Mouse (Mus musculus) embryo, embryonic 9.5 days (tissue): ENCODE measurements at regions not wholly inside any gene's neighbourhood (a gene's known extent, or its start where the extent isn't known, plus 50 kb on each side); places are given as distances from the start of the nearest gene placed in this dataset.

ENCODE experiments used
- DNase-seq: peaks from one replicate; pipeline ENCODE4 v3.0.0-alpha.2; 2017; ENCODE audit errors: extremely low spot score

DNA sequence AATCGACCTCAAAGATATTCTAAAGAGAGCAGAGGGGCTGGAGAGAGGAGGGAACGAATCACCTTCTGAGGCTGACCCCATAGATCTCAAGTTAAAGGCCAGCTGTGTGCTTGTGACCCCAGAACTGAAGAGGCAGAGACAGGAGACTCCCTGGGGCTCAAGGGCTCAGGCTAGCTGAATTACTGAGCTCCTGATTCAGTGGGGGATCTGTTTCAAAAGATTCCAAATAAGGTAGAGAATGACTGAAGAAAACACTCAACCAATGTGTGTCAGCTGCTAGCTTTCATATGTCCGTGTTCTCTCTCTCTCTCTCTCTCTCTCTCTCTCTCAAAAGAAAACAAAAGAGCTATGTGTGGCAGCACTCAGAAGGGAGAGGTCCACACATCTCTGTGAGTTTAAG, 70.0 kb upstream of the Gli2 start:
- no peak for DNase-seq

DNA sequence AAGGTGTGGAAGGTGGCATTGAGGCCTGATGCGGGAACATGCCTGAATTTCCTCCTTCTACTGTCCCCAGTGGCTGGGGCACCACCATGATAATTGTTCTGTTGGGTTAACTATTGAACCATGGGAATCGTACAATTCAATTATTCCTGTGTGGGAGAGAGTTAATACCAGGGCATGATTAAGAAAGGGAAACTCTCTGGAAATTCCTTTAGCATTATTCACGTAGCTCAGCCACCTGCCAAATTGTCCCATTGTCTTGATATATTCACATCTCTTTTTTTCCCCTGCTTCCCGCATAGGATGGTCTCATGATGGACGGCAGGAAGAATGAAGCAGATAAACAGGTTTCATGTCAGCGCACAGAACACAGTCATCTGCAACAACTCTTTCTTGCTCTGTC, 69.6 kb upstream of the Gli2 start:
- no peak for DNase-seq

GRCm38 (mm10) chr1:119119863-119120569, 66.6 kb upstream of the Gli2 start:
- DNase-seq = peak; percentile 15

DNA sequence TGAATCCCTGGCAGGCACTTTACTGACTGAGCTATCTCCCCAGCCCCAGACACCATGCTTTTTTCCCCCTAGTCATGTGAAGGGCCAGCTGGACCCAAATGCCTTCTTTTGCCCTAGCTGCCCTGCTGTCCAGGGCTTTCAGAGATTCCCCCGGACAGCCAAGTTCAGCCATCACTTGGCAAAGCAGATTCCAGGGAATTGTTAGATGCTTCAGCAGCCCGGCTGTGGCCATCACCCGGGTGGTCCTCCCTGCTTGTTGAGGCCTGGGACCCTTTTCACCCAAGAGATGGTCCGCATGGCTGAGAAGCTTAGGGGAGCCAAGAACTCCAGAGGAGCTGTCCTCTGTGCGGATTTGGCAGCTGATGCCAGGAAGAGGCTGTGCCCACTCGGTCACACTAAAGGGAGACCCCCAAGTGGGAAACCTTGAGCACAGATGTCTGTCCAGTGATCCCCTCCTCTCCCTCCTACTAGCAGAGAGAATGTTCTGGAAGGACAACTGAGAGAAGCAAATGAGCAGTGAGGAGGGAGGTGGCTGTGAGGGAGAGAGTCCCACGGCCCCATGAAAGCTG, 61.8 kb upstream of the Gli2 start:
- DNase-seq = no peak

DNA sequence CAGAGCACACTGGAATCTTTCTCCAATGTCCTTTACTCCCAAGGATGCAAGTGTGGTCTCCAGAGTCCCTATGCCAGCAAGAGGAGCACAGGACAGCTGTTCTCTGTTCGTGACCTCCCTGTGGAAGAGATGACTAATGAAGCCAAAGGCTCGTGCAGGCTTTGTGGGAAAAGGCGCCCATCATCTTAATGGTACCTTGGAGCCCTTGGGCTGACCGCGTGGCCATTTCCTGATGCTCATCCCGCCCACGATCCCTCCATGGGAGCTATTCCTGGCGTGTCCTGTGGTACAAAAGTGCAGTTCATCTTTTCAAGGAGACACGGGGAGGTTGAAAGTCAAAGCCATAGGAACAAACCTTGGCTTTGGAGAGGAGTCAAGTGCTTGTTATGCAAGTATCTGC, 55.2 kb upstream of the Gli2 start:
- DNase-seq = no peak

DNA sequence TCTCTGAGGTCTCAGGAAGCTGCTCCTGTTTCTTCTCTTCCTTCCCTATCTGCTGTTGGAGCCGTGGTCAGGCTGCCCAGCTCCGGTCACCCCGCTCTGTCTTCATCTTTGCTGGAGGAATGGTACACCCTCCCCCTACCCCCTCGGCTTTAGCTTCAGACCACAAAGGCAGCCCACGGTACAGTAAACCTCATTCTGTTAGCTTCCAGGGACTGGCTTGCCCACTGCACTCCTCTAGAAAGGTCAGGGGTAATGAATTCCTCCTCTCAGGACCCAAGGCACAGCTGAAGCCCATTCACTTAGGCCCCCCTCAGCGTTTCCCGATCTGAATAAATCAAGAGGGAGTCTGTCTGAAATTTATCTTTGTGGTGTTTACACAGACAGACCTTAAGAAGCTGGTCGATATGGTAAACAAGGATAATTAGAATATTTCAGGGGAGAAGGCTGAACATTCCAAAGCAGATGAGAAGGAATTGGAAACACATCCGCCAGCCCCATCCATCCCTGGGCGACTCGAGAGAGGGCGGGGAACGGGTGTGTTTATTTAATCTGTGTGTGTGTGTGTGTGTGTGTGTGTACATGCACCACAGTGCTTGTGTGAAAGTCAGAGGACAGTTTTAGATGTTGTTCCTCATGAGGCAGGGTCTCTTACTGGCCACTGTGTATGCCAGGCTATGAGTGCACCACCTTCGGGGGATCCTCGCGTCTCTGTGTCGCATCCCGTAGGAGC, 53.0 kb upstream of the Gli2 start:
- DNase-seq = no peak
